Mouse (Mus musculus): ENCODE data around the gene Traf3ip3.

The Traf3ip3 gene

DNA sequence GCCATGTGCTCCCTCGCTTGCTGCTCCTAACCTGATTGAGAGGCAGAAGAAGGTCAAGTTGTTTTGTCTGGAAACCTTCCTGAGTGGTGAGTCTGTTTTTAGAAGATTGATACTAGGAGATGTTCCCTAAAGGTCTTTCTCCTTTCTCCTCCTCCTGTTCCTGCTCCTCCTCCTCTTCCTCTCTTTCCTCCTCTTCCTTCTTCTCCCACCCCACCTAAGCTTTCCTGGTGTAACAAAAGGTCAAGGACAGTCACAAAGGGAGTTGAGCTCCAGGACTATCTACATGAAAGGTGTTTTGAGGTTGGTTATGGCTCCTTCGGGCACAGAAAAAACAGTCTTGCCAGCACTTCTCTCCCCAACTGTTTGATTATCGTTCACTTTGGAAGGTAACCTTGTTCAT lies 33.8 kb downstream of the Traf3ip3 start, which contains the start of gene A130010J15Rik:
A130010J15Rik (plus strand) TSS at position 301 of the 400 bp plus-strand sequence.
- in situ Hi-C loops (cut with MboI, MseI): no loop called here

DNA sequence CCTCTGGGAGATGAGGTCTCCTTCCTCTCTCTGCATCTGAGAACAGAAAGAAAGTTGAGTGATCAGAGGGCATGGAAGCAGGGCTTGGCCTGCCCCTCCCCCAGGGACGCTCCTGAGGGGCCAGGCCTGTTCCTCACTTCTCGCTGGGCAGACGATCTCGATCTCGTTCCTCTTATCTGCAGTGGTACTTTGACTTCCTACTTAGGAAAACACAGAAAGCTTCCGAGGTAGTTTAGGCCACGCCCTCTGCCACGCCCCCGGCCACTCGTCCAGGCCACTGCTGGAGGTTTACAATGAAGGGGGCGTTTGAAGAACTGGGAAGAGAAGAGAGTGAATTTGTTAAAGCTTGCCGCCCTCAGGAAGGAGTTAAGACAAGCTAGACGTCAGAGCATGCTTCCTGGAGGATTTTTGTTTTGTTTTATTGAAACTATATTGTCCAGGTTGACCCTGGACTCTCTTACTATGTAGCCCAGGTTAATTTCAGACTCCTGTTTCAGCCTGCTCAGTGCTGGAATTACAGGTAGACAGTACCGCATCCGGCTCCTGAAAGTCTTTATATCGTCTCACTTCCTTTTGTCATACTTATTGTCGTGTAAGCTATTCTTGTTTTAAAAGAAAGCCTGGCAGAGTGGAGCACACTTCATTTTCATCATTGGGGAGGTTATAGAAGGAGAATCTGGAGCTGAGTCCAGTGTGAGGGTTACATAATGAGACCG lies 41.0 kb downstream of the Traf3ip3 start:
- in situ Hi-C loops (cut with MboI, MseI): no loop called here

DNA sequence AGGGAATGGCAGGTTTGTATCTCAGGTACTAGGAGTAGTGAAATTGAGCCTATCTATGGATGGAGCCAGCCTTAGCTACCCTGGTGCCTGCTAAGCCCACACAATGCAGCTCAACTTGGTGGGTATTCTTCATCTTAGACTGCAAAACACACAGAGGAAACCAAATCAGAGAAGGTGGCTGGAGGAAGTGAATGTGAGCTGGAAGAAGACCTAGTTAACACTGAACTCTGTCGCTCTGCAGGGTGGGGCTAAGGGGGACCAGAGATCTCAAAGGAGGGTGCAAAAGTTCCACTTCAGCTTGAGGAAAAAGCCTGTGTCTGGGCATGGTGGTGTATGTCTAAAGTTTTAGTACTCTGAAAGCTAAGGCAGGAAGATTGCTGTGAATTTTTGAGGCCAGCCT lies 41.9 kb downstream of the Traf3ip3 start:
- in situ Hi-C loops (cut with MboI, MseI): no loop called here

DNA sequence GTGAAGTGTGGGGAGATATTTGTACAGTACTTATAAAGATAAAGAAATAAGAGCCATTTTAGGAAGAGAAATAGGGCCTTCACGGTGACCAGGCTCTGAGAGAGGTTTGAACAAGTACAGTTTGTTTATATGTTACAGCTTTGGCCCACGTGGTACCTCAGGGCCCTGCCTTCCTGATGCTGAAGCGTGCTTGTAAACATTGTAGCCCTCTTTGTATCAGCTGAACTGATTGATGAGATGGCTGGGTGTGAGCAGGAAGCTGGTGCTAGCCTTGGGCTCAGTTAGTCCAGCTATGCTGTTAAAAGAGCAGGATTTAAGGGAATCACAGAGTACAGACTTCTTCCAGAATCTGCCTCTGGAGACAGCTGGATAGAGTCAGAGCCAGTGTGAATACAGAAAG lies 42.3 kb downstream of the Traf3ip3 start:
- in situ Hi-C loops (cut with MboI, MseI): no loop called here

DNA sequence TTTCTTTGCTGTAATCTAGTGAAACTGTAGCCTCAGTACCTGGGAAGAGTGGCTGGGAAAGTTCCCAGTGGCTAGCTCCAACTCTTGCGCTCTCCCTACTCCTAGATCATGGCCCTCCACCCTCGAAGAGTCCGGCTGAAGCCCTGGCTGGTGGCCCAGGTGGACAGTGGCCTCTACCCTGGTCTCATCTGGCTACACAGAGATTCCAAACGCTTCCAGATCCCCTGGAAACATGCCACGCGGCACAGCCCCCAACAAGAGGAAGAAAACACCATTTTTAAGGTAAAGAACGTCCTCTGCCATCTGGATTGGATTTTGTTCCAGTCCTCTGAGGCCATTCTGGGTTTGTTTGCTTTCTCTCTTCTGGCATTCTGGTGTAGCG lies 44.4 kb downstream of the Traf3ip3 start:
- in situ Hi-C loops (cut with MboI, MseI): no loop called here

DNA sequence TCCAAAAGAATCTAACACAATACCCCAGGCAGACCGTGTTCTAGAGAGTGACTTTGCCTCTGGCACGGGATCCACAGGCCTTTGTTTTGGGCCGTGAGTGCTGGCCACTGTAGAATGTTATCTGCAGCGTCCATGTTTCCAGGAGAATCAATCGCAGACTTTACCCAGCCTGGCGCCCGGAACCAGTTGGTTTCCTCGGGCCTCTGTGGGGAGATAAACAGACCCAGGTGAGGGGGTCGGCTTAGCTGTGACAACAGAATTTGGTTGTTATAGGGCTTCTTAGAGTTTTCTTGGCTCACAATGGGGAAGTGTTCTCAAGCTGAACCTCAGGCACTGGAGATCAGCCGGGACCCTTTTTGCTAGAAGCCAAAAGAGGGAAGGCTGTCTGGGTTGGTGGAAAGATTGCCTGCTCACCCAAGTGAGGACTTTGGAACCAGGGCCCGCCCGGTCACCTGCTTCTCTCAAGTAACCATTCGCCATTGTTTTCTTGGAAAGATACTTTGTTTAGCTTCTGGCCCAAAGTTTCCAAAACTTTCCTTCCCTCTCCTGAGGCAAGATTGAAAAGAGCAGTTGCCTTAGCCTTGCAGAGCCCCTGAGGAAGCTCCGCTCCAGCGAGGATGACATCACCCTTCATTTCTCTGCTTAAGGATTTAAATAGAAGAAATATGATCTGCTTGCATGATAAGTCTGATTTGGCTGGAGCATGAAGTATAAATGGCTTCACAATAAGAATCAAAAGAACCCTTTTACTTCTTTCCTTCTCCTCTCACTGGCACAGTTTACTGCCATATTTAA lies 45.0 kb downstream of the Traf3ip3 start:
- in situ Hi-C loops (cut with MboI, MseI): no loop called here

DNA sequence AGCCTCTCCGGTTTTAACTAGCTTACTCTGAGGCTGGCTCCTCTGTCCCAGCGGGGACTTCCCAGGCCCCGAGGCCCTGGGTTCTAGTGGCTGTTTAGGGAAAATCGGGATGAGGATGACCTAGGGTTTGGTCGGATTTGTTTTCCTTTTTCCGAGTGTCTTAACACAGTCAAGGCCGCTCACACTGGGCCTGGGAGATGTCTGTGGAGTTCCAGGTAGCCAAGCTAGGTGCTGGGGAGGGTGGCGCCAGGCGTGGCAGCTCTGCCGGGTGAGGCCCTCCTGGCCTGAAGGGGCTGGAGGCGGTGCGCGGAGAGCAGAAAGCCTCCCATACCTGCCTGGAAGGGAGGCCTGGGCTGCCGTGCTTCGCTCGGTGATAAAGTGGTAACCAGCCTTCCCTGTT lies 47.9 kb downstream of the Traf3ip3 start:
- in situ Hi-C loops (cut with MboI, MseI): no loop called here

DNA sequence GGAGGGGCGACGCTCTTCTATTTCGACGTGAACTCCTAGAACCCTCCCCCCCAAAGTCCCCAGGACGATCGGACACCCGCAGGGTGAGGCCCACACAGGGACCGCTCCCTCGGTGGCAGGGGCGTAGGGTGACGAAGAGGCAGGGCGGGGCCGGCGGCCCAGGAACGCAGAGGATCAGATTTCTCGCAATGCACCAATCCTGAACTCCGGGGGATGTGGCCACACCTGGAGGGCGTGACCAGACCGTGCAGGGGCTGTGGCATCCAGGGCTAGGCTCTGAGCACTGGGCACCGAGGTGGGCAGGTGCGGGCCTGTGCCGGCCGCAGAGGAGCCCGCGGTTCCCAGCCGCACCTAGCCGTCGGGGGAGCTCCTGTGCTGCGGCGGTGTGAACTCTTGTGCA lies 48.6 kb downstream of the Traf3ip3 start, which contains the start of gene Irf6:
Irf6 (plus strand) TSS at position 240 of the 400 bp plus-strand sequence.
- in situ Hi-C loops (cut with MboI, MseI): no loop called here

DNA sequence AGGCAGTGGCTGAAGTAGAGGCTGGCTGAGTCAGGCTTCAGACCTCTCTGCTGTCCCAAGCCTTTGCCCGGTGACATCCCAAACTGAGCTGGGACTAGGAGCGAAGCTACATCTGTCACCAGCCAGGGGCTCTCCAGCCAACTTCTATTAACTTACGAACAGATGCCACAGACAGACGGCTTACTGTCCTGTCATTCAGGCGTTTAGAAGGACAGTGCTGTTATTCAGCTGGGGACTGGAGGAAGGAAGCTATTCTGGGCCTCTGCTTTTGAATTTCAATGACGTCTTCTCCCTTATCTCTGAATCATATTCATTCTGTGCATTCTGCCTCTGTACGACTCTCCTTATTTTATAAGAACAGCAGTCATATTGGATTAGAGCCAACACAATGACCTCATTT lies 50.4 kb downstream of the Traf3ip3 start:
- in situ Hi-C loops (cut with MboI, MseI): no loop called here

DNA sequence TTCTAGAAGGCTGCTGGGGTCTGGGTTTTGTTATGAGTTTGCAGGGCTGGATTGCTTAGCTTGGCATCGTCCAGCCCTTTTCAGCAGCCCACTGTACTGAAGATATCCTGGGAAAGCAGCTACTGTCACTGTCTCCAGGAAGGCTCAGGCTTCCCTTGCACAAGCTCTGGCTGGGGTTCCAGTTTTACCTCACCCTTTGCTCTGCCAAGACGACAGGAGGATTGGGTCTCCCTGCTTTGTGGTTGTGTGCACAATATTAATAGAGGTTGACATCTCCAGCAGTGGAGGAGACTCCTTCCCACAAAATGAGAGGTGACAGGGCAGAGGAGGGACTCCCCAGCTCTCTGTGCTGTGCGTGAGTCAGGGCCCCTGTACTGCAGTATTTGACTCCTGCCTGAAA lies 52.3 kb downstream of the Traf3ip3 start:
- in situ Hi-C loops (cut with MboI, MseI): no loop called here

DNA sequence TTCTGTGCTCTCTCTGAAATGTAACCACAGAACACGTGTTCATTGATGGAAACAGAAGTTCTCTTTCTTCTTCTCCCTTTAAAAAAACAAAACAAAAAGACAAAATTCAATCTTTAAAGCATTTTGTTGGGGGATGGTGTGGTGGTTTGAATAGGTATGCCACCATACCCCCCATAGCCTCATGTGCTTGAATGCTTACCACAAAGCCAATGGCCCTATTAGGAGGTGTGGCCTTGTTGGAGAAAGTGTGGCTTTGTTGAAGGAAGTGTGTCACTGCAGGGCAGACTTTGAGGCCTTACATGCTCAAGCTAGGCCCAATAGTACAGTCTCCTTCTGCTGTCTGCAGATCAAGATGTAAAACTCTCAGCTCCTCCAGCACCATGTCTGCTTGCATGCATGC lies 55.1 kb downstream of the Traf3ip3 start:
- in situ Hi-C loops (cut with MboI, MseI): no loop called here

DNA sequence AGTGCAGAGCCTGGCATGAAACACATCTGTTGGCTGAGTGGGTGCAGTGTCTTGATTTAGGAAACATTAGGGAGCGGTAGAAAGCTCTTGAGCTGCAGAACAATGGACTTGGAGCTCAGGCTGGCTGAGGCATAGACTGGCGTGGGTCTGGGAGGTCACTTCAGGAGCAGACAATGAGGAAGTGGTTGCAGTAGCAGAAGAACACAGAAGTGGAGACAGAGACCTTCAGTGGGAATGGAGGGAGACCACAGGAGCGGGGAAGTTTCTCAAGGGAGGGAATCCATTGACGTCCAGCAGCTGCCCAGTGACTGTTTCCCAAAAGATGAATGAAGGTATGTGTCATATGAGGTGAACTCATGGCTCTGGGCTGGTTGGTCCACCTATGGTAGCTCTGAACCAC lies 56.4 kb downstream of the Traf3ip3 start:
- in situ Hi-C loops (cut with MboI, MseI): no loop called here

DNA sequence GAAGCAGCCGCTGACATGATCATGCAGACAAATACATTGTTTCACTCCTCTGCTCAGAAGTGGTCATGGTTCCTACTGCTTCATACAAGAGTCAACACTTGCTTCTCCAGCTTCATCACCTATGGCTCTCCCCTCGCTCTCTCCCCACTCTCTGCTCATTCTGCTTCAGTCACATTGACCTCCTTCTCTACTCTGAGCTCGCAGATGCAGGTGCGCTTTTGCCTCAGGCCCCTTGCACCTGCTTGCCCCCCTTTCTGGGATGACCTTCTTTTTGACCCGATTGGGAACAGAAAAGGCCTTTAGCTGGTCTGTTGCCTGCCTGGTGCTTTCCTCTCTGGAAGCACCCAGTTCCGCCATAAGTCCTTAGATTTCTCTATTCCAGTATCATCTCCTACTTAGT lies 57.0 kb downstream of the Traf3ip3 start:
- in situ Hi-C loops (cut with MboI, MseI): no loop called here

DNA sequence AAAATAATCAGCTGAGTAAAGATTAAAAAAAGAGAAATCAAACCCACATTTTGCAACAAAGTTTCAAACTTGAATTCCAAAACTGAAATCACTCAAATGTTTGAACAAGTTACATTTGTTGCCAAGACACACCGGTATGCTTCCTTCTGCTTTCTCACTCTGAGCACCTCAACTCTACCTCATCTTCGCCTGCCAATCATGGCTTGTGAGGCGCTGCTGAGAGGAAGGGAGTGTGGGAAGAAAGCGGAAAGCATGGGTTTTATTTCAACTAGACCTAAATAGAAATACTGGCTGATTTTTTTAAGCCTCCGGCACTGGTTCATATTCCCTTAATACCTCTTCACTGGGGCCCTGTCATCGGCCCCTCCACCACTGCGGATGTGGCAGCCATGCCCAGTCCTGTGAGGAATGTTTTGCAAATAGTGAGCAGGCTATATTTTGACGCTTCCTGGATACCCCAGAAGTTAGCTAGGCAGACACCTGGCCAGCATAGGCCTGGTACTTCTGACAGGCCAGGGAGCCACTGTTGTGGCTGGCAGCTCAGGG lies 58.9 kb downstream of the Traf3ip3 start:
- in situ Hi-C loops (cut with MboI, MseI): no loop called here

DNA sequence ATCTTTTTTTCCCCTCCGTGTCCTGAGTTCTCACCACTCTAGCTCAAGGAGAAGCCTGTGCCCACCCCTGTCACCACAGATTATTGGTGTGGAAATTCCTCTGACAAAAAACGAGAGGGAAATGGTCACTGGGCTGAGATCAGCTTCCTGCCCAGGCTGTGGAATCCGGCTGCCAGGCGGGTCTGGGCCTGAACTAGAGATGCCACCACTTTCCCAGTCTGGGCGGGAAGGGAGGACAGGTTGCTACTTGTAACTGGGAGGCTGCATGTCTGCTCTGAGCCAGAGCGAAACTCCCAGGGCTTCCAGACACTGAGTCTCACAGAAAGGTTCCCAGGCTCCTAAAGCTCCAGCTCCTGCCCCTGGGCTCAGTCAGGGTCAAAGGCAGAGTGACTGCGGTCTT lies 60.4 kb downstream of the Traf3ip3 start:
- in situ Hi-C loops (cut with MboI, MseI): no loop called here

DNA sequence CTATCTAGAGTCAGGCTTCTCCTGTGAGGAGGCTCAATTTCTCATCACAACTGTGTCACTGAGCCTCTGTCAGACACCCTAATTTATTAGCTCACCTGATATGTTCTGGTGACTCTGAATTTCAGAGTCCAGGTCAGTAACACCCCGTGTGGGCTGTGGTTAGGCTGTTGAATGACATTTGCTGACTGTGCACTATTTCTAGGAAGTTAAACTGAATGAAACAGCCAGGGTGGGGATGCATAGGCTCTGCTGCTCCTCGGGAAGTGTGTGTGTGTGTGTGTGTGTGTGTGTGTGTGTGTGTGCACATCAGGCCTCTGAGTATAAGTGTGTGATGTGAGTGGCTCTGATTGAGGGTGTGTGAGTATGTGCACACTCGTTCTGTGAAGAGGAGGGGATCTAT lies 62.8 kb downstream of the Traf3ip3 start:
- in situ Hi-C loops (cut with MboI, MseI): loop anchor here (5.0 kb wide), 2 partner anchors 59 to 386 kb away; no protein-coding TSS in a partner anchor

DNA sequence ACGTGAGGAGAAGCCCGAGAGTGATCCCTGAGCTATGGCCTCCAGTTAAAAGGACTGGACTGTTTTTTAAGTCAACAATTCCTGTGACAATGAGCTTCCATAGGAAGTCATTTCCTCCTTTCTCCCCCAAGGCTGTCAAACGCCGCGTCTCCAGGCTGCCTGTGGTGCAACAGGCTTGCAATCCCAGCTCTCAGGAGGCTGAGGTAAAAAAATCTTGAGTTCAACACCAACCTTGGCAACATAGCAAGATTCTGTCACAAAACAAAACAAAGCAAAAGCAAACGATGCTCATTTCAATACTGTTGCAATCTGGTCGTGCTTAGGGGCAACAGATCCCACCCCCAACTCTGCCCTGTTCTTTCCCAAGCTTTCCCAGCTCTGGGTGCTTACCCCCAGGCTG lies 63.4 kb downstream of the Traf3ip3 start:
- in situ Hi-C loops (cut with MboI, MseI): loop anchor here (5.0 kb wide), 2 partner anchors 59 to 386 kb away; no protein-coding TSS in a partner anchor

DNA sequence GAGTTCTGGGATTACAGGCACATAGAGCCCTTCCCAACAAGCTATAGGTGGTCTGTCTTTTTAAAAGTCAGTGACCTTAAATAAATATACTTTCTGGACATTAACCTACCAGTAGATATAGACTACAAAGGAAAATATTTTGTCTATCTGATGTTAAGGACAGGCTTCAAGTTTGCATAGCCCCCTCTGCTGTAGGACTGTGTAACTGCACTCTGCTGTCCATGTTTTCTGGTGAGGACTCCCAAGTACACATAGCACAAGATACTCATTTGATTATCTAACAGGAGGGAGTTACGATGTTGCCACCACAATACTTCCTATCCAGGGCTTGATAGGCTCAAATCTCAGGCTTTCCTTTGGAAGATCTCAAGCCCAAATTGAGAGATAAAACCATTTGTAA lies 67.8 kb downstream of the Traf3ip3 start:
- in situ Hi-C loops (cut with MboI, MseI): no loop called here

DNA sequence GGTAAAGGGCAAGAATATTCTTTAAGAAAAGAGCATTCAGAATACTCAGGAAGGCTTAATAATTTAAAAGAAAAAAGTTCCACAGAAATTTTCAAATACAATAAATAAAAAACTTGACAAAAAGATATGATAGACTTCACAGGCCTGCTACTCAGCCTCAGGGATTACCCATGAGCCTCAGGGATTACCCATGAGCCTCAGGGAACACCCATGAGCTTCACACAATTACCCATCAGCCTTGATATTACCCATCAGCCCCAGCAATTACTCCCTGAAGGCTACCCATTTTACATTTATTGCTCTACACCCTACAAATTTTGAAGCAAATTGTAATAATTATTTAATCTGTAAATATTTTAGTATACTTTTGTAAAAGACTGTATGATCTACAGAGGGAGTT lies 69.1 kb downstream of the Traf3ip3 start:
- in situ Hi-C loops (cut with MboI, MseI): no loop called here

DNA sequence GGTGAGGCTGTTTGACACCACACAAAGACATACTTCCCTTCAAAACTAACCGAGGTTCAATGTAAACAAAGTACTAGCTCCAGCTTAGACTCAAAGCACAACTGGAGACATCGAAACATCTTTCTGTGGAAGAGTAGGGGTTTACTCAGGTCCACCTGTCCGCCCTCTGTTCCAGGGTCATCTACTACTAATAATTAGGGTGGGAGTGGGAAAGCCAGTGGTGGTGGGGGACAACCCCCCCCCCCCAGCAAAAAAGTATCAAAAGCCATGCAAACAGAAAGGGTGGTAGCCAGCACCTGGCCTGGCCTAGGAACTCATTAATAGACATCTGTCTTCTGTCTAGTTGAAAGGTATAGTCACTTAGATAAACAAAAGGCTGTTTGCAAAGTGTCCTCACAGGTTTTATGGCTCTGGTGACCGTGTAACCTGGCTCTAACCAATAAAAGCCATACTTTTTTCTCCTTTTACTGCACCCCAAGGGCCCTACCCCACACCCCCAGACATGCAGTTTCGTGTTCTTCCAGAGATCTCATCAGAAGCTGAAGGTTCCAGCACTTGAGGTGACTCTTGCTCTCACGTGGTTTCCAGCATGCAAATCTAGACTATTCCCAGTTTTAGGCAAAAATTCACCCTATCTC lies 70.1 kb downstream of the Traf3ip3 start:
- in situ Hi-C loops (cut with MboI, MseI): no loop called here

DNA sequence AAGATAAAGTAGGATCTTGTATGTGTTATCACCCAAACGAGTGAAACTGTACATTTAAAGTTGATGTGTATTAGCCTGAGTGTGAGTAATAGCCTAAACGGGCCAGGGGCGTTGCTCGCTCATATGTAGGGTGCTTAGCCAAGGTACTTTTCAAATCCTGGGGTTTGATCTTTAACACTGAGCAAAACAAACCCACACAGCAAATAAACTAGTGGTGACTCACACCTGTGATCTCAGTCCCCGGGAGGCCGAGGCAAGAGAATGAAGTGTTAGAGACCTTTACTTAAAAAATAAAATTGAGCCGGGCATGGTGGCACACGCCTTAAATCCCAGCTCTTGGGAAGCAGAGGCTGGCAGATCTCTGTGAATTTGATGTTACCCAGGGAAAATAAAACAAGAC lies 70.7 kb downstream of the Traf3ip3 start:
- in situ Hi-C loops (cut with MboI, MseI): no loop called here

DNA sequence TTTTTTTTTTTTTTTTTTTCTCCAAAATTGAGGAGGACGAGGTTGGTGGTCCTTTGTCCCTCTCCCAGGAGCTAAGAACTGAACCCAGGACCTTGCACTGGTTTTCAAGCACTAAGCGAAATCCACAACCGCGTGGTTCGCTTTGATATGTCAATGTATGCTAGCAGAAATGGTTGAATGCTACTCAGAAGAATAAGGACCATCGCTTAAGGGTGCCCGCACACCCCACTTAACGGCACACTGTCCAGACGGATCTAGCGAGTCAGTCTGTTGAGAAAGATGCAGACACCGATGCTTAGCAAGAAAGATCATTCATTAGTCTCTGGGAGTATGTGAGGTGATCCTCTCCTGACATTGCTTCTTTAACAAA lies 71.1 kb downstream of the Traf3ip3 start:
- in situ Hi-C loops (cut with MboI, MseI): no loop called here

Measured in regulatory T cell (primary cell).